Mouse (Mus musculus) lung, embryonic 16.5 days (tissue): ENCODE measurements around the gene Srsf9. TPM values are rescaled to one million over a fixed set of nuclear protein-coding genes. Genes with fewer than 3 reads are reported as not detected.
A peak's percentile ranks its signal among the peaks of the same experiment; 100 is the strongest.

Source experiments
- ATAC-seq: fragments of 200-750 bp; cut with Nextera tagmentation; 2 replicates; pipeline ENCODE4 v1.8.0; 2017; ENCODE audit warnings: low read depth, mild to moderate bottlenecking, moderate library complexity
- H3K27ac ChIP-seq: fragments of 300-500 bp; sonication (generic); 2 replicates; pipeline ENCODE4 v1.5.1; 2014; ENCODE audit warnings: mild to moderate bottlenecking, control low read depth, low read length
- H3K27me3 ChIP-seq: fragments of 300-500 bp; sonication (generic); 2 replicates; pipeline ENCODE4 v1.6.1; 2014; ENCODE audit warnings: low read depth, low read length, mixed read lengths; ENCODE audit not compliant: control insufficient read depth, insufficient read depth
- H3K36me3 ChIP-seq: fragments of 300-500 bp; sonication (generic); 2 replicates; pipeline ENCODE4 v1.6.1; 2014; ENCODE audit warnings: low read length; ENCODE audit not compliant: control insufficient read depth, insufficient read depth
- H3K4me1 ChIP-seq: fragments of 300-500 bp; sonication (generic); replicated peaks from 2 replicates; pipeline ENCODE4 v1.6.1; 2014; ENCODE audit warnings: low read length, mixed read lengths; ENCODE audit not compliant: control insufficient read depth, insufficient read depth
- H3K4me2 ChIP-seq: fragments of 300-500 bp; sonication (generic); 2 replicates; pipeline ENCODE4 v1.6.1; 2014; ENCODE audit warnings: low read depth, low read length, control low read depth
- H3K4me3 ChIP-seq: fragments of 300-500 bp; sonication (generic); 2 replicates; pipeline ENCODE4 v1.5.1; 2014; ENCODE audit warnings: mild to moderate bottlenecking, low read length, control low read depth
- H3K9ac ChIP-seq: fragments of 300-500 bp; sonication (generic); 2 replicates; pipeline ENCODE4 v1.6.1; 2014; ENCODE audit warnings: low read length, control low read depth
- H3K9me3 ChIP-seq: fragments of 300-500 bp; sonication (generic); 2 replicates; pipeline ENCODE4 v1.6.1; 2016; ENCODE audit warnings: low read length; ENCODE audit not compliant: control insufficient read depth
- WGBS: fragments of 180-500 bp; shearing (Covaris S2); extraction: QIAGEN DNeasy Blood & Tissue Kit; methylation state at CpG from one replicate; pipeline ENCODE4 v1.1.7; 2014; 5-methylcytosine and 5-hydroxymethylcytosine counted together
- polyA plus RNA-seq: library from polyadenylated mRNA; unstranded; fragments of >200 nt; fragmentation: Nextera tagmentation; extraction: Ambion mirVana; gene quantifications from 2 replicates; pipeline ENCODE4 v1.2.1, GENCODE M21; 2015

Gene Srsf9
- polyA plus RNA-seq, 1 experiment from 2014 or later = 223 TPM

- no peak overlapping the region for H3K27ac ChIP-seq
- H3K9ac ChIP-seq = peak overlapping the region; percentile 96
- H3K9me3 ChIP-seq = no peaks in the 10 kb centered on the region
- WGBS = 9% methylated on average over 36 of the region's 36 CpGs
- H3K27me3 ChIP-seq = no peaks in the 10 kb centered on the region
- peak overlapping the region; percentile 78 for H3K4me3 ChIP-seq
- peaks cover 12% of the 10 kb centered on the region for H3K4me1 ChIP-seq
- H3K4me2 ChIP-seq = peak overlapping the region; percentile 76
- ATAC-seq = peak; percentile 11; the same call in 1 of the 2 replicates
- H3K36me3 ChIP-seq = peaks cover 33% of the 10 kb centered on the region
Observed at GRCm38 (mm10) chr5:115341314-115342165, 14.6 kb downstream of the Srsf9 start.

- H3K4me1 ChIP-seq = peaks cover 13% of the 10 kb centered on the region
- H3K4me2 ChIP-seq = peak overlapping the region; percentile 91
- H3K4me3 ChIP-seq = peak overlapping the region; percentile 92
- peaks cover 30% of the 10 kb centered on the region for H3K36me3 ChIP-seq
- WGBS = 1% methylated on average over 5 of the region's 5 CpGs
- ATAC-seq = peak; percentile 42
- H3K9ac ChIP-seq = peak overlapping the region; percentile 92
- peaks cover 3% of the 10 kb centered on the region; the same call in 1 of the 2 replicates for H3K9me3 ChIP-seq
- no peaks in the 10 kb centered on the region for H3K27me3 ChIP-seq
- no peak overlapping the region for H3K27ac ChIP-seq
Observed at GRCm38 (mm10) chr5:115347564-115347963, 20.6 kb downstream of the Srsf9 start.

GRCm38 (mm10) chr5:115348546-115349224 lies 21.7 kb downstream of the Srsf9 start, which contains the start of gene Cox6a1:
TSS of gene Cox6a1 (minus strand) at chr5:115348981.
- peak within 1 kb of the TSS; percentile 91 for H3K4me2 ChIP-seq
- H3K9ac ChIP-seq = peak within 1 kb of the TSS; percentile 92
- H3K4me3 ChIP-seq = peak within 1 kb of the TSS; percentile 92
- ATAC-seq = peak; percentile 97
- peak within 1 kb of the TSS; percentile 72 for H3K27ac ChIP-seq
- H3K27me3 ChIP-seq = no peaks in the 10 kb centered on the region
- peaks cover 21% of the 10 kb centered on the region for H3K36me3 ChIP-seq
- under 1% methylated on average over 65 of the region's 74 CpGs for WGBS
- peaks cover 3% of the 10 kb centered on the region; the same call in 1 of the 2 replicates for H3K9me3 ChIP-seq
- peaks cover 13% of the 10 kb centered on the region for H3K4me1 ChIP-seq

GRCm38 (mm10) chr5:115349225-115349555 lies 22.2 kb downstream of the Srsf9 start:
- WGBS = under 1% methylated on average over 18 of the region's 18 CpGs
- peaks cover 13% of the 10 kb centered on the region for H3K4me1 ChIP-seq
- peaks cover 3% of the 10 kb centered on the region; the same call in 1 of the 2 replicates for H3K9me3 ChIP-seq
- no peaks in the 10 kb centered on the region for H3K27me3 ChIP-seq
- peak overlapping the region; percentile 72 for H3K27ac ChIP-seq
- H3K4me3 ChIP-seq = peak overlapping the region; percentile 92
- H3K9ac ChIP-seq = peak overlapping the region; percentile 92
- peak overlapping the region; percentile 69 for H3K4me2 ChIP-seq
- H3K36me3 ChIP-seq = peaks cover 16% of the 10 kb centered on the region
- peak; percentile 19; the same call in 1 of the 2 replicates for ATAC-seq

GRCm38 (mm10) chr5:115351348-115351747 lies 24.4 kb downstream of the Srsf9 start:
- Histone ChIP-seq H3K4me3 (no peak overlapping the region), H3K9me3 (peaks cover 3% of the 10 kb centered on the region; the same call in 1 of the 2 replicates), H3K4me1 (peaks cover 13% of the 10 kb centered on the region), H3K27me3 (no peaks in the 10 kb centered on the region), H3K4me2 (no peak overlapping the region), H3K9ac (no peak overlapping the region), H3K36me3 (peaks cover under 1% of the 10 kb centered on the region; the same call in 1 of the 2 replicates), H3K27ac (no peak overlapping the region)
- no peak for ATAC-seq
- 74% methylated on average over 5 of the region's 5 CpGs for WGBS

GRCm38 (mm10) chr5:115355070-115355469 lies 28.1 kb downstream of the Srsf9 start:
- Histone ChIP-seq H3K4me3 (no peak overlapping the region), H3K9ac (no peak overlapping the region), H3K4me1 (no peaks in the 10 kb centered on the region), H3K9me3 (peaks cover 3% of the 10 kb centered on the region; the same call in 1 of the 2 replicates), H3K27ac (no peak overlapping the region), H3K36me3 (no peaks in the 10 kb centered on the region), H3K27me3 (no peaks in the 10 kb centered on the region), H3K4me2 (no peak overlapping the region)
- 36% methylated on average over 13 of the region's 13 CpGs for WGBS
- no peak for ATAC-seq

- WGBS = 2% methylated on average over 12 of the region's 12 CpGs
Observed at GRCm38 (mm10) chr5:115358872-115359271, 31.9 kb downstream of the Srsf9 start.

GRCm38 (mm10) chr5:115359438-115359837 lies 32.5 kb downstream of the Srsf9 start:
- Histone ChIP-seq H3K4me3 (no peak overlapping the region), H3K27me3 (no peaks in the 10 kb centered on the region), H3K27ac (no peak overlapping the region), H3K4me2 (no peak overlapping the region), H3K4me1 (no peaks in the 10 kb centered on the region), H3K36me3 (no peaks in the 10 kb centered on the region), H3K9me3 (no peaks in the 10 kb centered on the region), H3K9ac (no peak overlapping the region)
- WGBS = 83% methylated on average over 8 of the region's 8 CpGs
- no peak for ATAC-seq

More at GRCm38 (mm10) chr5:115358872-115359271, 31.9 kb downstream of the Srsf9 start:
- Histone ChIP-seq H3K27ac (no peak overlapping the region), H3K36me3 (no peaks in the 10 kb centered on the region), H3K9ac (no peak overlapping the region), H3K27me3 (no peaks in the 10 kb centered on the region), H3K4me3 (no peak overlapping the region), H3K4me2 (no peak overlapping the region), H3K9me3 (no peaks in the 10 kb centered on the region), H3K4me1 (no peaks in the 10 kb centered on the region)
- ATAC-seq = peak; percentile 81; the same call in 1 of the 2 replicates

GRCm38 (mm10) chr5:115359851-115360372 lies 32.9 kb downstream of the Srsf9 start:
- ATAC-seq = no peak
- no peak overlapping the region for H3K27ac ChIP-seq
- H3K4me3 ChIP-seq = no peak overlapping the region
- H3K4me2 ChIP-seq = no peak overlapping the region
- WGBS = 47% methylated on average over 5 of the region's 5 CpGs
- no peaks in the 10 kb centered on the region for H3K27me3 ChIP-seq
- H3K4me1 ChIP-seq = no peaks in the 10 kb centered on the region
- H3K9ac ChIP-seq = no peak overlapping the region
- no peaks in the 10 kb centered on the region for H3K36me3 ChIP-seq
- H3K9me3 ChIP-seq = no peaks in the 10 kb centered on the region
